Mouse (Mus musculus) kidney, postnatal 0 days (tissue): ENCODE data around the gene Rassf2. TPM values are rescaled to one million over a fixed set of nuclear protein-coding genes. Genes with fewer than 3 reads are reported as not detected.

Source experiments
- ATAC-seq: fragments of 200-750 bp; cut with Nextera tagmentation; replicated peaks from 2 replicates; pipeline ENCODE4 v1.8.0; 2017; ENCODE audit warnings: low read depth, moderate number of reproducible peaks, moderate TSS enrichment, moderate library complexity; ENCODE audit not compliant: low FRiP score
- DNase-seq: peaks from one replicate; pipeline ENCODE4 v3.0.0-alpha.2; 2016; ENCODE audit warnings: low spot score
- H3K27ac ChIP-seq: fragments of 300-500 bp; sonication (generic); 2 replicates; pipeline ENCODE4 v1.5.1; 2014; ENCODE audit warnings: mild to moderate bottlenecking
- H3K27me3 ChIP-seq: fragments of 300-500 bp; sonication (generic); 2 replicates; pipeline ENCODE4 v1.6.1; 2014; ENCODE audit warnings: low read length, mixed read lengths; ENCODE audit not compliant: insufficient read depth
- H3K36me3 ChIP-seq: fragments of 300-500 bp; sonication (generic); 2 replicates; pipeline ENCODE4 v1.6.1; 2014; ENCODE audit warnings: low read length, mixed read lengths; ENCODE audit not compliant: insufficient read depth
- H3K4me1 ChIP-seq: fragments of 300-500 bp; sonication (generic); replicated peaks from 2 replicates; pipeline ENCODE4 v1.6.1; 2014; ENCODE audit warnings: antibody characterized with exemption, low read length, mixed read lengths; ENCODE audit not compliant: insufficient read depth
- H3K4me2 ChIP-seq: fragments of 300-500 bp; sonication (generic); 2 replicates; pipeline ENCODE4 v1.6.1; 2014; ENCODE audit warnings: mild to moderate bottlenecking, low read length, moderate library complexity, mixed read lengths
- H3K4me3 ChIP-seq: fragments of 300-500 bp; sonication (generic); replicated peaks from 2 replicates; pipeline ENCODE4 v1.5.1; 2014; ENCODE audit warnings: low read depth, low read length
- H3K9ac ChIP-seq: fragments of 300-500 bp; sonication (generic); 2 replicates; pipeline ENCODE4 v1.6.1; 2014; ENCODE audit warnings: low read depth, low read length
- H3K9me3 ChIP-seq: fragments of 300-500 bp; sonication (generic); replicated peaks from 2 replicates; pipeline ENCODE4 v1.6.1; 2016; ENCODE audit warnings: low read length, inconsistent platforms, mixed read lengths
- CTCF ChIP-seq: IDR thresholded peaks from 2 replicates; pipeline ENCODE4 v1.5.1; 2016; ENCODE audit warnings: antibody characterized with exemption, low read depth, mild to moderate bottlenecking, moderate library complexity
- WGBS: fragments of 180-500 bp; shearing (Covaris S2); extraction: QIAGEN DNeasy Blood & Tissue Kit; methylation state at CpG from one replicate; pipeline ENCODE4 v1.1.7; 2014; 5-methylcytosine and 5-hydroxymethylcytosine counted together
- polyA plus RNA-seq: library from polyadenylated mRNA; unstranded; fragments of >200 nt; fragmentation: Nextera tagmentation; extraction: Ambion mirVana; gene quantifications from 2 replicates; pipeline ENCODE4 v1.2.1, GENCODE M21; 2015

The Rassf2 gene
- polyA plus RNA-seq, 1 experiment from 2014 or later, result 3.0 TPM

GRCm38 (mm10) chr2:131945225-131945624 lies 84.8 kb downstream of the Rassf2 start:
- H3K27ac ChIP-seq, result no peak overlapping the region

GRCm38 (mm10) chr2:131944370-131944769 lies 85.7 kb downstream of the Rassf2 start:
- Histone ChIP-seq H3K9ac (no peak overlapping the region), H3K4me1 (no peaks in the 10 kb centered on the region), H3K27me3 (no peaks in the 10 kb centered on the region), H3K4me2 (no peak overlapping the region), H3K4me3 (no peak overlapping the region), H3K9me3 (no peaks in the 10 kb centered on the region), H3K36me3 (no peaks in the 10 kb centered on the region), H3K27ac (no peak overlapping the region)
- 19% methylated on average over 1 of the region's 1 CpGs for WGBS
- ATAC-seq, result no peak
- DNase-seq, result no peak
- no peak for TF ChIP-seq CTCF

More at GRCm38 (mm10) chr2:131945225-131945624, 84.8 kb downstream of the Rassf2 start:
- Histone ChIP-seq H3K9me3 (no peaks in the 10 kb centered on the region), H3K4me1 (no peaks in the 10 kb centered on the region), H3K4me3 (no peak overlapping the region), H3K36me3 (no peaks in the 10 kb centered on the region), H3K27me3 (no peaks in the 10 kb centered on the region), H3K4me2 (no peak overlapping the region), H3K9ac (no peak overlapping the region)
- TF ChIP-seq CTCF, result no peak
- ATAC-seq (no peak), DNase-seq (no peak)
- WGBS, result 73% methylated on average over 8 of the region's 8 CpGs

- no peak for ATAC-seq
- H3K36me3 ChIP-seq, result 0 out of 2 replicates have a peak, but pooled peaks cover 3% of the 10 kb centered on the region
- no peaks in the 10 kb centered on the region for H3K9me3 ChIP-seq
- no peak for DNase-seq
- no peak overlapping the region for H3K4me2 ChIP-seq
- H3K4me1 ChIP-seq, result no peaks in the 10 kb centered on the region
- no peak overlapping the region for H3K9ac ChIP-seq
- WGBS, result 78% methylated on average over 6 of the region's 6 CpGs
- H3K27me3 ChIP-seq, result no peaks in the 10 kb centered on the region
- H3K4me3 ChIP-seq, result no peak overlapping the region
- TF ChIP-seq CTCF, result no peak
- H3K27ac ChIP-seq, result no peak overlapping the region
Observed at GRCm38 (mm10) chr2:131941501-131941900, 88.6 kb downstream of the Rassf2 start.

GRCm38 (mm10) chr2:131940506-131940905 lies 89.6 kb downstream of the Rassf2 start:
- no peaks in the 10 kb centered on the region for H3K4me1 ChIP-seq
- no peak for ATAC-seq
- no peak for TF ChIP-seq CTCF

More at GRCm38 (mm10) chr2:131940506-131940905, 89.6 kb downstream of the Rassf2 start:
- Histone ChIP-seq H3K9ac (no peak overlapping the region), H3K36me3 (0 out of 2 replicates have a peak, but pooled peaks cover 3% of the 10 kb centered on the region), H3K9me3 (no peaks in the 10 kb centered on the region), H3K4me3 (no peak overlapping the region), H3K4me2 (no peak overlapping the region), H3K27ac (no peak overlapping the region), H3K27me3 (no peaks in the 10 kb centered on the region)
- no peak for DNase-seq
- WGBS, result 67% methylated on average over 3 of the region's 3 CpGs

Other genes with a start within 250 kb of the Rassf2 start
- gene Erv3, start 170.5 kb downstream of the Rassf2 start, polyA plus RNA-seq, result not detected in 2 replicates
- 63.8 and 69.9 TPM in 2 replicates for gene Prnp, start 120.3 kb downstream of the Rassf2 start, polyA plus RNA-seq
- 0.20 TPM in 1 of 2 replicates, not detected in the other for gene Prn, start 120.3 kb downstream of the Rassf2 start, polyA plus RNA-seq
- 14.1 and 17.0 TPM in 2 replicates for gene Prnd, start 79.4 kb downstream of the Rassf2 start, polyA plus RNA-seq
- gene Slc23a2, start 114.8 kb upstream of the Rassf2 start, polyA plus RNA-seq, result 11.7 and 12.3 TPM in 2 replicates
- gene Tmem230, start 217.5 kb upstream of the Rassf2 start, polyA plus RNA-seq, result 46.5 and 49.7 TPM in 2 replicates
- 166 and 187 TPM in 2 replicates for gene Pcna, start 223.1 kb upstream of the Rassf2 start, polyA plus RNA-seq
- 19.5 and 24.0 TPM in 2 replicates for gene Cds2, start 232.9 kb upstream of the Rassf2 start, polyA plus RNA-seq